Mouse (Mus musculus): ENCODE results near the gene Rad18.
A peak's percentile ranks its signal among the peaks of the same experiment; 100 is the strongest.
"Not testable (repeated sequence)": the region's sequence is repeated elsewhere in the genome, so short reads cannot be mapped to it uniquely, and the experiment has no call there.

The Rad18 gene

DNA sequence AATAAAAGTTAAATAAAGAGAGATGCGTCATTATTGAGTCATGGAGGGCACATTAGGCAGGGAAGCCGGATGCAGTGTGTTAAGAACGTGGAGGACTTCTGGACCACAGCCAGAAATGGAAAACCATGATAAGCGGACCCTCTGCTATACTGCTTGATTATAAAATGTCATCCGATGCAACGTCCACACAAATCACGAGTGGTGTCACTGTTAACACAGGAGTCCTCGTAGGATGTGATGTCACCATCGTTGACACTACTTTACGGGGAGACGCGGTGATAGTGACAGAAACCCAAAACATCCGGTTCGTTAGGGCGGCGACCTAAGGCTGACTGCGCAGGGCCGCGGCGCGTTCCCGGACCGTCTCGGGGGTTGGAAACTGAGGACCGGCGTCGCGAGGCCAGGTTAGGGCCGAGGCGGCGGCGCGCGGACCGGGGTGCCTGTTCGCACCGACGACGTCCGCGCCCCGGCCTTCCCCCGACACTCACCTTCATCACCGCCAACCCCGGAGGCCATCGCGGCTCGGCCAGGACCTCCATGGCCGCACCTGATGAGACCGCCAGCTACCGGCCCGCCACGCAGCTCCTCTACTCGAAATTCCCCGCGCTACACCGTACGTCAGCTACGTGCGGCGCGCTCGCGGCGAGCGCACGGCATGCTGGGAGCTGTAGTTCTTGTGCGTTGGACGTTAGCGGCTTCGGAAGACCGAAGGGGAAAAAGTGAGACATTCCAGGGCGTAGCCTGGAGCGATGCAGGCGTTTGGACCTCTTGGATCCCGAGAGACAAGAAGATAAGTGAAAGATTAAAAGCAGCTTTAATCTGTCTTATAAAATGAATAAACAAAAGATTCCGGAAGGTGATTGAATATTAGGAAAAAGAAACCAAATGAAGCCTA is at the start of gene Rad18:
TSS of gene Rad18 (minus strand) at position 631 of the 895 bp plus-strand sequence.
- DNase-seq = peak; percentile 88

DNA sequence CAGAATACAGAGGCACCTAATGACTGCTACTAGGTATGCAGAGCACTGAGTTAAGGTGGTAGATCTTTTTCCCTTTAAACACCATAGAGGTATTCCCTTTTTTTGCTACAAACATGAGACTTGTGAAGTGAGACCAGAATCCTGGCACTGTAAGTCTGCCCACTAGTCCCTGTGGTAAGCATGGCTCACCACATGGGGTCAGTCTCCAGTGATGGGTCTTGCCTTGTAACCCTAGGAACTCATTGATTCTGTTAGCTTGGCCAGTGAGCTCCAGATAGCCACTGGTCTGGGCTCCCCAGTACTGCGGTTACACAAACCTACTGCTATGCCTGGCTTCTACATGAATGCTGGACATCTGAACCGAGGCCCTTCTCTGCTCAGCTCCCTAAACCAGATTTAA is 45.8 kb upstream of the Rad18 start:
- DNase-seq = no peak

DNA sequence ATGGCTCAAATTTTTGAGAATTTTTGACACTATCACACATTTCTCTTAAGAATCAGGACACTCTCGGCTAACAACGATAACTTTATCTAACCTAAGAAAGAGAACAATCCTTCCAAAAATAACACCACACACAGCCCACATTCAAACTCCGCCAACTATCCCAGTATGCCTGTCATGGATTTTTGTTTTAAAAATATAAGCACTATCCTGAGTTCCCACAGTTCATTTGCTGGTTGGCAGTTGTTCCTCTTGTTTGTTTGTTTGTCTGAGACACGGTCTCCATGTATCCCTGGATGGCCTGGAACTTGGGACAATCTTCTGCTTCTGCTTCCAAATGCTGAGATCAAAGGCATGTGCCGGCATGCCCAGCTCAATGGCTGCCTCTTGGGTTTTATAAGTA is 45.3 kb upstream of the Rad18 start:
- no peak for DNase-seq

DNA sequence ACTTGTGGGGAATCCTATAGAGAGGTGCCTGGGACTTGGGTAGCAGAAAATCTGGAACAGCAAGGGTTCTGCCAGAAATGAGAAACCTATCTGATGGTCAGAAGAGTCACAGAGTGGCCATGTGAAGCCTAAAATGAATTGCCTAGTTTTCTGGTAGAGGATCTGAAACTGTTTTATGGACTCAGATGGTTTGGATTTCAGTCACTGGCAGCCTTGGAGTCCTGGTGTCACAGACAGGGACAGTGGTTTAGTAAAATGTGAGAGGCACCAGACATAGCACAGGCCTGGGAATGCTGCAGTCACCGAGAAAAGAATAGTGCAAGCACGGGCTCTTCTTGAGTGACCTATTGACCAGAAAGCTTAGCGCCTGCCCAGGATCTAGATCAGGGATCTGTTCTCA is 43.1 kb upstream of the Rad18 start:
- no peak for DNase-seq

DNA sequence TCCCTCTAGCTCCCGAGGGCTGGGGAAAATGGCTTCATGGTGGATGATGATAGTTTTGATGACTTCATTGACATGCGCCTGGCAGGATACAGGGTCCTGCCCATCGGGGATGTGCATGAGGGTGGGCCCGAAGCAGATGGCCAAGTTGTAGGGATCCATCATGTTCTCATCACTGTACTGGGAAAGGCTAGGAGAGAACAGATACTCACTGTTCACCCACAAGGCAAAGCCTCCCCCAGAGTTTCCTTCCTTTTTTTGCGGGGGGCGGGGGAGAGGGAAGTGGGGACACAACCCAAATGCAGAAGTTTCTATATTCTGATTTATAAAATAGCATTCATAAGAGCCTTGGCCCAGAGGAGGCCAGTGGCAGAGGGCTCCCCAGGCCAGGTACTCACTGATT is 42.4 kb upstream of the Rad18 start:
- DNase-seq = peak; percentile 24

DNA sequence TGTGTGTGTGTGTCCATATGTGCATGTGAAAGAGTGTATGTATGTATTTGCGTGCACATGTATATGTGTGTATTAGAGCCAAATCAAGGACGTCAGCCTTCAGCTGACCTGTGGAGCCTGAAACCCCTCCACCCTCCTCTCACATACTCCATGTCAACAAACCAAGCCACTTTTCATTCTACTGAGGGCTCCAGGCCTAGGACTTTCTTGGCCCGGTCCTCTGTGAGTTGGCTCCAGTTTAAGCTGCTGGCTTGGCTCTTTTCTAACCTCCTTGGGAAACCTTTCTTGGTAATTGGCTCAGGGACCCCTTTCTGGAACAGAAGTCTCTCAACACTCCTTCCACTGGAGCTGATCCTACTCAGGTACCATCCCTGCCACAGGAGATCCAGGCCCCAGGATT is 40.0 kb upstream of the Rad18 start:
- DNase-seq = peak; percentile 10

DNA sequence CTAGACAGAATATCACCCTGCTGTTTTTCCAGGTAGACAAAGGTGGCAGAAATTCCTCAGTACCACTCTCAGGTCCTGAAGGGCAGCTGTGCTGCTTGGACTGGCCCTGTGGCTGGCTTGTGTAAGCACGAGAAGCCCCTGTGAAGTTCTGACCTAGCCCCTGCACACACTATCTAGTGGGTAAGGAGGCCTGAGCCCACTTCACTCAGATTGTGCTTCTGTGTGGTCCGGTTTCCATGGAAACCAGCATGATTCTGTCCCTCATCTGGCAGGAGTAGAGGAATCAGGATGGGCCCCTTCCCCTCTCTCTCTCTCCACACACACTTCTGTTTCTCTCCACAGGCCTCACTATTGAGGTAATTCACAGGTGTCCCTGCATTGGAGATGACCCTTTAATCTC is 38.6 kb upstream of the Rad18 start:
- no peak for DNase-seq

DNA sequence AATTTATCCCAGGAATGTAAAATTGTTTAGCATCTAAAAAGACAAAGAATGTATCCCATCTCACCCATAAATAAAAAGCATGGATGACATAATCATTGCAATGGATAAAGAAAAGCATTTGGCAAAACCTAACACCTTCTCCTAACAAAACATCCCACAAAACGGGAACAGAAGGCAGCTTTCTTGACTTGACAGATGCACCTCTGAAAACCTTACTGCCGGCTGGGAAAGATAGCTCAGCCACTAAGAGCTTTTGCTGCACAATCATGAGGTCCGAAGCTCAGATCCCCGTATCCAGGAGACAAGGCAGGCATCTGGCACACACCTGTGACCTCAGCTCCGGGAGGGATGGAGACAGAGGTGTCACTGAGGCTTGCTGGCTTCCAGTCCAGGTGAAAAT is 37.5 kb upstream of the Rad18 start:
- DNase-seq = no peak

DNA sequence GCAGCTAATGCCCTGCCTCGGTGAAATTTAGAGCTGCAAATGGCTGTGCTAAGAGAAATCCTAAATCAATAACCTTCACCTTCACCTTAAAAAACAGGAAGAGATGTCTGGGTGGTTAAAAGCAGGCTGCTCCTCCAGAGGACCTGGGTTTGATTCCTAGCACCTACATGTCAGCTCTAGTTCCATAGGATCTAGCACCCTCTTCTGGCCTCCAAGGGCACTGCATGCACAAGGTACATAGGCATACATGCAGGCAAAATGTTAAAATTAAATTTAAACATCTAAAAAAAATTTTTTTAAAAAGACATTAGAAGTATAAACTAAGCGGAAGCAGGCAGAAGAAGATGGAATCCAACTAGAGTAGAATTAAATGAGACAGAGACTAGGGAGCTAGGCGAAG is 35.9 kb upstream of the Rad18 start:
- DNase-seq = no peak

DNA sequence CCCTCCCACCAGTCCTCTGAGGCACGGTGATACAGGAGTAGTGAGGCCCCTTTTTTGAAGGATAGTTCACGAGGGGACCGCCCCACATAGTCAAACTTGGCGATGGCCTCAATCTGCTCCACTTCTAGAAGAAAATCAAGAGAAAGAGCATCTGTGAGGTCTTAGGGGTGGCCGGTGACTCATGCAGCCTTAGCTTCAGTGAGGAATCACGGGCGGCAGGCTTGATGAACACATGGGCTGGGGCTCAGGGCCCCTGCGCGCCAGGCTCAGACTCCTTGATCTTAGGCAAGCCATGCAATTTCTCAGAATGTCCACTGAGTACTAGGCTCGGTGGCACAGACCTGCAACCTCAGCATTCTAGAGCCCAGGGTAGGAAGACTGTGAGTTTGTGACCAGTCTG is 34.9 kb upstream of the Rad18 start:
- DNase-seq = no peak

DNA sequence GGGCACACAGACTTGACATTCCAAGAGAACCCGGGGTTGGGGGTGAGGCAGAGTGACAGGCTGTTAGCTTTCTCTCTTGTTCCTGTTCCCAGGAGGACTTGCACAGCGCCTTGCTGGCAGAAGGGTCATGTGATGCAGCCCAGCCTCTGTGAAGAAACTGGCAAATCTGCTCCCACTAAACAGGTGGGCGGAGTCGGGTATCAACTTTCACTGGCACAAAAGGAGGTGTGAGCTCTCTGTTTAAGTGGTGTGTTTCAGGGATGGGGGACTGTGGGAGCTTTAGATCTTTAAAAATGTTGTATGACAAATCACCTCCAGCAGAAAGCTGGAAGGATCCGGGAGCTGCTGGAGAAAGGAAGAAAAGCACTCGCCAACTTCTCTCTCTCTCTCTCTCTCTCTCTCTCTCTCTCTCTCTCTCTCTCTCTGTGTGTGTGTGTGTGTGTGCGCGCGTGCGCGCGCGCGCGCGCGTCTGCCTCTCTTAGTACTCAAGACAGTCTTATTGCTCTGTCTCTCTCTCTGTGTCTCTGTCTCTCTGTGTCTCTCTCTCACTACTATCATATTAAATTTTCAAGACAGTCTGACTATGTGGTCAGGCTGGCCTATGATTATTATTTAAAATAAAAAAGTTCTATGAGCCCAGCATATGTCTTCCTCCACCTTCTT is 32.4 kb upstream of the Rad18 start:
- DNase-seq = peak; percentile 85

DNA sequence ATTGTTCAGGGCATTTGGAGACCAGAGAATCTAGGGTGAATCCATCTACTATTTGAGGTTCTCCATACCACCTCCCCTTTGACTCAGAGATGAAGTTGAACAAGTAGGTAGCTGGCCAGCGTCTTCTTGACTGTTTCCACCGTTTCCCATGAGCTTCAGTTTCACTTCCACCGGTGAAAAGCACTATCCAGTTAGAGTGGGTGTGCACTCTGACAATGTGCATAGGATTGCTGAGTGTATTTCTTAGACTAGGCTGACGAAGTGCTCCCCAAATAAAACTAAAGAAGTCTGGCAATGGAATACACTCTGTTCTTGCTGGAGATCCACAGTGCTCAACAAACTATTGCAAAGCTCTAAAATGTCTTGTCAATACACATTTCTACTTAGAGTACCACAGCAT is 29.0 kb upstream of the Rad18 start:
- DNase-seq = no peak

DNA sequence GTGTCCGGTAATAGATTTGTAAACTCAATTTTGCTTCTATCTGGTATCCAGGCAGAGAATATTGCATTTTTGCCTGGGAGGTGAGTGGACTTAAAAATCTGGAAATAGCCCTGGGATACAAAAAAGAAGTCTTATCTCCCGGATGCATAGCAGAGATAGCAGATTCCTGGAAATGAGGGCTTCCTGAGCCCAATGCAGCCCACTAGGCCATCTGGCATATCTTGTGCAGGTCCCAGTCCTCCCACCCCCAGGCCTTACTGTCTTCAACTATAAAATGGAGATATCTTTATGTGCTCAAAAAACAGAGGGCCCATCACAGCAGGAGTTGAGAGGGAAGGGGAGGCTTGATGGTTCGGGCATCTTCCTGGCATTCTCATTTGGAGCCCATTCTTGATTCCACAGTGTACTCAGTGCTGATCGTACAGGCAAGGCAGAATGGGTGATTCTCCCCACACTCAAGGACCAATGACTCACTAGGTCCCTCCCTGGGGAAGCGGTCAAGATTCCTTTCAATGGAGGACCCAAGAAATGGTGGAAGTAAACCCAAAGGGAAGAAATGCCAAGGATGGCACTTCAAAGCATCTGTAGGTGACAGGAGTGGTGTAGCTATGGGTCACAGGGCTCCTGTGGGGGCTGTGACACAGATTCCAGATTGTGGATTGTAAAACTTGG is 24.1 kb upstream of the Rad18 start:
- DNase-seq = no peak

DNA sequence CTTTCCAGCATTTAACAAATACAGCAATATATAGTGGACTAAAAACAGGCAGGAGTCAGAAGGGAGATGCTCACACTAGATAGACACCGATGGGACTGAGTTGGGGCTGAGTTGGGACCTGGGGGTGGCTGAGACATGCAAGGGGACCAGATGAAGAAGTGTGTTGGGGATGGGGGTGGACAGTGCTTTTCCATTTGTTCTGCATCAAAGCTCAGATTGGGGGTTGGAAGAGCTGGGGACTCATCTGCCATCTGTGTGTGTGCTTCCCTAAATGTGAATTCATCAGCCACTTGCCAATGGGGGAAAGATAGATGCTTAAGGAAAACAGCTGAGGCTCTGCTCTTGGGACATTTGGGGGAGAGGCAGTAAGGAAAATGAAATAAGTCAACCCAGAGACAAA is 23.5 kb upstream of the Rad18 start:
- no peak for DNase-seq

DNA sequence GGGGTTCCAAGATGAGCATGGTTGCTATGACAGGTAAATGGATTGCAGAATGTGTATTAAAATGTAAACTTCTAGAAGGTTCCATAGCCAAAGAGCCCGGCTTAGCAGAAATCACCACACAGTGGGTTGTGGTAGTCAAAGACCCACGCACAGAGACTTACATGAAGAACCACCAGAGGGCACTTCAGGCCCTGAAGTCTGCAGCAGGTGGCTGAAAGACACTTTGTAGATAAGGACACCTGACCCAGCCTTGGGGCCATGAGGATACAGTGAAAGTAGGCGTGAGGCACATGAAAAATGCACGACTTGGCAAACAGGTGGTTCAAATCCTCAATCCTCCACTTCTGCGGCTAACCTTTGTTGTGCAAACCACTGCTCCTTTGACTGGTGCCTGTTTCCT is 20.7 kb upstream of the Rad18 start:
- peak; percentile 55 for DNase-seq

DNA sequence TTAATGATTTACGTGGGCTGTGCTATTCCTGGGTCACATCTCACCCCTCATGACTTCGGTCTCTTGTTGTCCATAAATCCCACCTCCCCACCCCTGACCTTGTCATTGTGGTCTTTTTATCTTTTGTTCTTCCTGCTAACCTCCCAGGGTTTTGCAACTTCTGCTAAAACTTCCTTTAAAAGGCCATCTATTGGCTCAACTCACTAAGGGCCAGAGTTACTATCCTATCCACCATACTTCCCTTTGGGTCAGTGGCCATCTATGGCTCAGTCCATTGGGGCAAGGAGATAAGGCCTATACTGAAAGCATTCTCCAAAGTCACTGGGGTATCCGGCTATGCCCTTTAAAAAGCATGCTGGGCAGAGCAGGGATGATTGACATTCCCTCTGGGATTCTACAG is 17.5 kb upstream of the Rad18 start:
- no peak for DNase-seq

DNA sequence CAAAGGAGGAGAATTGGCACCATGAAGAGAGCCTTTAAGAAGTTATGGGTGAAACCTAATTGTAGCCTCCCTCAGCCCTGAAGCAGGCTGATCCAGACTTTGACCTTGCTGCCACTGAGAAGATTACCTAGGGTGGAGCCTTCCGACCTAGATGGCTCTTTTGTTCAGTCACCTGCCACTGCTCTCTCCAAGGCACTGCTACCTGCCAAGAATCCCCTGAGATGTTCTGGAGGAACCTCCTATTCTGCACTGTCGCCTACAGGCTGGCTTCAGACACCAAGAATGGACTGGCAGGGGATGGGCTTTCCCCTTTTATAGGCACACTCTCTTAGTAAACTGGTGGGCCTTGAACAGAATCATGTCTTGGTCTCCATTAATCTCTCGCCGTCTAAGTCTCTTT is 5.8 kb upstream of the Rad18 start:
- not testable (repeated sequence) for DNase-seq

DNA sequence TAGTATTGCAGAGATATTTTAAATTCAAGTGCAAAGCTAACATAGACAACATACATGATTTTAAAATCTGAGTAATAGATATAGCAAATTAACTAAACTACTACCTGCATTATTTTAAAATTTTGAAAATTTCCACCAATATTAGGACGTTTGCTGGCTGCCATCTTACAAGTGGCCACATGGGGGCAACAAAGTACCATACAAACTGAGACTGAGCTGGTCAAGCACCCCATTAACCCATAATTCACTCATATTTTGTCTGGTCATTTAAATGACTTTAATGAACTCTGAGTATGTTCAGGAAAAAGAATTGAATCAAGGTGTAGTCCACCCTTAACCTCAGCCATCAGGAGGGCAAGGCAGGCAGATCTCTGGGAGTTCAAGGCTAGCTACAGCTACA is 3.9 kb upstream of the Rad18 start:
- peak; percentile 67 for DNase-seq

DNA sequence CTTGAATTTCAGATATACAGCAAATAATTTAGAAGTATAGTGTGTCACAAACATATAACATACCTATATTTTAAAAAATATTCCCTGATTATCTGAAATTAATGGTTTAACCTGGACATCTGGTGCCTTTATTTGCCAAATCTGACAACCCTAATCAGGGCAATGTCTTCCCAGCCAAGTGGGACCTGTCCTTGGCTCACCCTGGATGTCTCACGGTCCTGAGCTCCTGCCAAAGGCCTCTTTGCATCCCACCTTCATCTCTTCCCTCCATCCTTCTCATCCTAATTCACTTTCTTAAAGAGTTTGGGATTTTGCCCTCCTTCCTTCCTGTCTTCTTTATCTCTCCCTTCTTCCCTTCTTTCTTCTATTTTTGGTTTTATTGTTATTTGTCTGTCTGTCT is 2.6 kb upstream of the Rad18 start:
- no peak for DNase-seq

DNA sequence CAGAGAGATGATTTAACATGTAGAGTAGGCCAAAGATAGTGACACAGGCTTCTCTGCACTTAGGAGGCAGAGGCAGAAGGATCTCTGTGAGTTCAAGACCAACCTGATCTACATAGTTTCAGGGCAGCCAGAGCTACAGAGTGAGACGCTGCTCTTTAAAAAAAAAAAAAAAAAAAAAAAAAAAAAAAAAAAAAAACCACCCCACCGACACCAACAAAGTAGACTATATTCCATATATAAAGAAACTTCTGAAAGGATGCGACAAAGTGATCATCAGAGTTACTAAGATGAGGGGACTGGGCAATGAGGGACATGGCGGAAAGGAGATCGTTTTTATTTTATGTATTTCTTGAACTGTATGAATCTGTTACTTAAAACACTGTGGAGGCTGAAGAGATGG is 2.0 kb downstream of the Rad18 start:
- no peak for DNase-seq

DNA sequence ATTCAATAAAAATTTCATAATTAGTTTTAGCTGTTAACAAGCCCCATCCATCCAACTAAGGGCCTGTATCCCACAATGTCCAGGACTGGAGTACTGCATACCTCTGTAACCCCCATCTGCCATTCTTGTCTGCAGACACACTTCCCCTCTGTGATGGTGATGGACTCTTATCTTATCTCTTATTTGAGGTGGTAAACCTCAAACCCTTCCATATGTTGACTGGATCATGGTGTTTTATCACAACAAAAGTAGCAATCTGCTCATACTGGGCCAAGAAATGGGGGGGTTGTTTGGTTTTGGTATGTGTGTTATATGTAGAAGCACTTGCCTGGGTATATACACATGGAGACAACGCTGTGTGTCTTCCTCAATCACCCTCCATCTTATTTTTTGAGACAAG is 5.0 kb downstream of the Rad18 start:
- no peak for DNase-seq

DNA sequence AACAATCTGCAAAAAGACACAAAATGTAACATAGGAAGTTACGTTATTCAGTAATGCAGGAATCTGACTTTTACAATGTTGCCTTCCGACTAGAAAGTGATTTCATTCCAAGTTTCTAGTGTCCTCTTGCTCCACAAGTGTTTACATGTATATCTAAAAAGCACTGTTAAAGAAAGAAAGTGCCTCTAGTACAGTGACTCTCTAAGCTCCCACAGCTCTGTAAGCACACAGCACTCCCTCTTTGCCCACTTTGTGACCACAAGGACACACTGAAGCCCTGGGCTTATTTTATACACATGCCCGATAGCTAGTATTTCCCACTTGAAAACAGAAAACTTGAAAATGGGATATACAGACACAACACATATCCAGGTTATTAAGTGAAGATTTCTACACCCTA is 8.5 kb downstream of the Rad18 start:
- DNase-seq = peak; percentile 49

DNA sequence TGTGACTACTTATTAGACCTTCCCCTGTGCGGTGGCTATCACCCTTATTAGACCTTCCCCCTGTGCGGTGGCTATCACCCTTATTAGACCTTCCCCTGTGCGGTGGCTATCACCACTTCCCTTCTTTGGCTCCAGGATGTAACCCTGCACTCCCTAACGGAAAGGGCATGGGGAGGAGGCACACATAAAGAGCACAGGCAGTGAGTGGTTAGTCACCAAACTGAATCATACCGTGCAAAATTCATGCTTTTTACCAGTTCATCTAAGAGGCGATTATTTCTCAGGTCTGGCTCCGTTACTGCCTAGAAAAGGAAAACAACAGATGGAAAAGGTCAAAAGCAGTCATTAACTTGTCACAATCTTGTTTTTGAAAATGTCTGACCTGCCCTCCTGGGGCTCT is 10.0 kb downstream of the Rad18 start:
- peak; percentile 7 for DNase-seq

DNA sequence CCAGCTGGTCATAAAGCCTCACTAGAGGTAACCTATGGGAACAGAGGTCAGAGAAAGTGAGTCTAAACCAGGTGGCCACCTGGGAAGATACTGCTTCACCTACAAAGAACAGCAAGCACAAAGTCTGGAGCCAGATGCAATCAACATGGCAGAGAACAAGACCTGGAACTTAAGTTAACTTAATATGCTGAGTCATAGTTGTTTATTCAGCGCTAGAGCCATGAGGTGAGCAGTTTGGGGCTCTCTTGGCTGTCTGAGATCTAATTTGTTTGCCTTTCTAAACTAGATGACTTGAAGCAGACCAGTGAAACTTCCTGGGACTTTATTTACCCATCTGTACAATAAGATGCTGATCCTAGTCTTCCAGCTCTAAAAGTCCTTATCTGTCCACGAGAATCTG is 12.4 kb downstream of the Rad18 start:
- DNase-seq = no peak
